Mouse (Mus musculus): ENCODE measurements at regions not wholly inside any gene's neighbourhood (a gene's known extent, or its start where the extent isn't known, plus 50 kb on each side); places are given as distances from the start of the nearest gene placed in this dataset.

DNA sequence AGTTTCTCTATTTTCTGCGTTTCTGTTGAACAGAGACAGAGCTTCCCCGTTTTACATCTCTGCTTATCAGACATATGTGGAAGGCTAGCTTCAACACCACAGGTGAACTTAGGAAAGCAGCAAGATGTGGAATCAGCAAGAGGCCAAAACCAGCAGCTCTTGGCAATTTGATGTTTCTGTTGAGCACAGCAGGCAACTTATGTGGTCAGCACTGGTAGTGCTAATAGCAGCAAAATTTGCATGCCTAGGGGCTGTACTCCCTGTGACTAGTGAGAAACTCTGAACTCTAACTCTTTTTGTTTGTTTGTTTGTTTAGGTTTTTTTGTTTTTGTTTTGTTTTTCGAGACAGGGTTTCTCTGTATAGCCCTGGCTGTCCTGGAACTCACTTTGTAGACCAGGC, 289.5 kb upstream of the Tet2 start:
- no peak for DNase-seq (ENCODE audit: low spot score in 2 of 2)

DNA sequence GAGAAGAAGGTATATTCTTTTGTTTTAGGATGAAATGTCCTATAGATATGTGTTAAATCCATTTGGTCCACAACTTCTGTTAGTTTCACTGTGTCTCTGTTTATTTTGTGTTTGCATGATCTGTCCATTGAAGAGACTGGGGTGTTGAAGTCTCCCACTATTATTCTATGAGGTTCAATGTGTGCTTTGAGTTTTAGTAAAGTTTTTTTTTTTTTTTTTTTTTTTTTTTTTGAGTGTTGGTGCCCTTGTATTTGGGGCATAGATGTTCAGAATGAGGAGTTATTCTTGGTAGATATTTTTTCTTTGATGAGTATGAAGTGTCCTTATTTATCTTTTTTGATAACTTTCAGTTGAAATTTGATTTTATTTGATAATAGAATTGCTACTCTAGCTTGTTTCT, 301.4 kb upstream of the Tet2 start:
- DNase-seq (ENCODE audit: low spot score in 2 of 2): no peak

DNA sequence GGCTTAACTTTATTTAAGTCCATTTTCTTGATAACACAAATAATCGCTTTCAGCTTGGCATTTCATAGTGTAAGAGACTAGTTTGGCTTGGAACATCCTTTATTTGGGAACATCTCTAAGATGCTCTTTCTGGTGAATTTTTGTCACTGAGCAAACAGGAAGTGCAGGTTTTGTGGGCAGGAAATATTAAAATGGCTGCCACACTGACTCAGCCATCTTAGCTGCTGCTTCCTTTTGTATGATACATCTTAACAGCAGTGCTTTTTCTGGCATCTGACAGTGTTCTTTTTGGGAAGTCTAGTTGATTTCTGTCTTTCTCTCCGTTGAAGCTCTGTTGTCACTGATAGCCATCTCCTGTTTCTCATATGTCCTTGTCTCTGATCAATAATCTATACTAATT, 329.4 kb upstream of the Tet2 start:
- no peak for DNase-seq (ENCODE audit: low spot score in 2 of 2)

DNA sequence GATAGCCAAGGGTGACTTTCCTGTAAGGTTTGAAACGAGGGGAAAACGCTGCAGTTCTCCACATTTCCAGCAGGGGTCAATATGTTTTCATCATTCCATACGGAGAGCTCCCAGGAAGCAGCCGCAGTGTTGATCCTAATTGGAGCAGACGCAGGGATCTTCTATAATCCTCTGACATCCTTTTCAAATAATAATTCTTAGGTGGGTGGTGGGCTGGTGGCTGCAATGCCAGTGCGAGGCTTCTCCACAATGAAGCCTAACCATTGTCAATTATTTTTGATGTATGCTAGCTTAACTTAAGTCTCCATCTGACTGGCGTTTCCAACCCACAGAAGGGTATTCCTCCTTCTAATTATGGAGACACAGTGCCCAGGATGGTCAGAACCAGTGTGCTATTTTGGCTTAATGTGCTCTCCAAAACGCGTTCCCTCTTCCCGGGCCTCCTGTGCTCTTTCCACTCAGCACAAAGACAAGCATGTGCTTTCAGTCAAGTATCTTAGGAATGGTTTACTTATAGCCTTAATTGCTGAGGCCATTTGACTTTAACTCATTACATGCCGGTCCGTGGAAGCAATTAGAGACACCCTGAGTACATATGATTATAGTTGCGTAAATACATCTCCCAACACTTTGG, 331.6 kb upstream of the Tet2 start:
- peak; percentile 60 to 63 for DNase-seq (ENCODE audit: low spot score in 2 of 2)

DNA sequence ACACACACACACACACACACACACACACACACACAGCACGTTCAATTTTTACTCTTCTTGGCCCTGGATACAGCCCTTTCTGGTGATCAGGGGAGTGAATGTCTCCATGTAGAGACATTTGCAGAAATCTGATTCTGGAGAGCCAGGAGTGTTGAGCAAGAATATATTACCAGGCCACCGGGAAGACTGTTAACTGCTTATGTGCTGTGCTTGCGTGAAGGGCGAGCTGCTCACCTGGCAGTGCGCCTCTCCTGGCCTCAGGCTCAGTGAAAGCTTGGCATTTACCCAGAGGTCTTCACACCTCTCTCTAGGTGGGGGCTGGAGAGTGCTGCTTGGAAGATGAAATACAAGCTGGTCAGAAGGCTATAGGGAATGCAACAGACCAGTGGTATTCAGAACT, 332.4 kb upstream of the Tet2 start:
- DNase-seq (ENCODE audit: low spot score in 2 of 2): no peak

DNA sequence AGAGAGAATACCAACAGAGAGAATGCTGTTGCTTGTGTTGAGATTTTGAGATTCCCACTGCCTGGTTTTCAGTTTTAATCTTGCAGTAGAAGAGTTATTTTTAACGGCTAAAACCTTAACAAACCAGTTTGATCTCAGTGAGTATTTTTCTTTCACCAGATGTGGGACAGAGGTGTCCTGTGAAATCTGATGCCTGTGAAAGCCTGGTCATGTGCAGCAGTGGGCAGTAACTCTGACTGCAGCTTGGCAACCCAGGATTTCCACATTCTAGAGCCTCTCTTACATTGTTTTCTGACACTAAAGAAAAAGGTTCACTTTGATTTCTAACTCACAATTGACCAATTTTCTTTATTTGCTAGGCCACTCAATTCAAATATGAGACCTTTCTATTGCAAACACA, 335.7 kb upstream of the Tet2 start:
- no peak for DNase-seq (ENCODE audit: low spot score in 2 of 2)

DNA sequence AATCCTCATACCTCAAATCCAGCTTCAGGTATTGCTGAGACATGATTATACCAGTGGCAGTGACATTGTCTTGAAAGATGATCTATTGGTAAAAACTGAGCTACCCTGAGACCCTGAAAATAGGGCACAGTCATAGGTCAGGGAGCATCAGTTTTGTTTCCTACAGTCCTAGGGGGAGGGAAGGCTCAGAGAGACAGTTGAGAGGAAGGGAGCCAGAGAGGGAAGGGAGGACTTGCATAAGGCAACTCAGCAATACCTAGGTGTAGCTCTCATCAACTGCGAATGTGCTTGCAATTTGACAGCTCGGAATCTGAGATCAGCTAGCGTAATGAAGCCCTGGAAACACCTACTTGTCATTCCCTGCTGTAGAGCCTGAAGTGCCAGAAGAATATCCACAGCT, 334.4 kb upstream of the Cxxc4 start:
- no peak for DNase-seq (ENCODE audit: low spot score in 2 of 2)

DNA sequence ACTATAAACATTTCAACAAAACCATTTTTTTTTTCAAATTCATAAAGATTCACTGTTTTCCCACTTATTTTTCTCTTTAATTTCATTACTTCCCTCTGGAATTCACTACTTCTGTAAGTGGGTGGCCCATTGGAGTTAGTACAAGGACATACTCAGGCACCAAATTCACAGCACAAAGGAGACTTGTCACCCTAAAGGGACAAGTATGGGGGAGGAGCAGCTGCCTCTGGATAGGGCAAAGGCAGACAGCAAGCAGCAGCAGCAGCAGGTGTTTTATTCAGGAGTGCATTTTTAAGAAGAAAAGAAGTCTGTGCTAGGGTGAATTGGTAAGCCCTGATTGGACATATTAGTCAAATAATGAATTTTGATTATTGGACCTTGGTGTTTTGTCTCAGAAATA, 314.1 kb upstream of the Cxxc4 start:
- no peak for DNase-seq (ENCODE audit: low spot score in 2 of 2)

DNA sequence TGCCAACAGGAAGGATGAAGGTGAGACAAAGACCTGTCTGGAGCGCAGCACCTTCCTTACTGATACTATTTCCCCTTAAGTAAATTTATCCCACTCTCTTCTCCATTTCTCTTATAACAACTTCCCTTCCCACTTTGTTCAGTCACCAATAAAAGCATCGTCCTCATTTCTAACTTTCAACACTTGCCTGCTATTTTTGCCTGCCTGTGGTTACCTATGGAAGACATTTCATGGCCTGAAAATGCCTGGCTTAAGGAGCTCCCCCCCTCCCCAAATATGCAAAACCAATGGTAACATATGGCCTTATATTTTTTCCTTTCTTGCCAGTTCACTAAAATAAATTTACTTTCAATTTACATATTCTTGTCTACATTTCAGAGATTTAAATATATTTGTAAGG, 271.0 kb upstream of the Cxxc4 start:
- peak in 1 of 2 experiments; percentile 3 for DNase-seq (ENCODE audit: low spot score in 2 of 2)

DNA sequence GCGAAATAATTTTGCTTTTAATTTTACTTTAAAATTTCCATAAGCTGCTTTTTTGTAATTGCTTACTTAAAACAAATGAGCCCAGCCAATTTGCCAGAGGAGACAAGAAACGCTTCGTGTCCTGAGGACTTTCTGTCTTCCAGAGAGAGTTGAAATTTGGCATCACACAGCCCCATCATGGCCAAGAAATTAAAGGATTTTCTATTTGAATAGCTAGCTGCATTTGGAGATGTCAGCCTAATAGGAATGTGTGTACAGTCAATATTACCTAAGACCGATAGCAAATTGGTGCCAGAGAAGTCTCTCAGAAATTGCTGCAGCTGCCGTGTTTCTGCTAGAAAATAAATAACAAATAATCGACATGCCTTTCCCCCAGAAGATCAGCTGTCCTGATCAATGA, 268.1 kb upstream of the Cxxc4 start:
- no peak for DNase-seq (ENCODE audit: low spot score in 2 of 2)

DNA sequence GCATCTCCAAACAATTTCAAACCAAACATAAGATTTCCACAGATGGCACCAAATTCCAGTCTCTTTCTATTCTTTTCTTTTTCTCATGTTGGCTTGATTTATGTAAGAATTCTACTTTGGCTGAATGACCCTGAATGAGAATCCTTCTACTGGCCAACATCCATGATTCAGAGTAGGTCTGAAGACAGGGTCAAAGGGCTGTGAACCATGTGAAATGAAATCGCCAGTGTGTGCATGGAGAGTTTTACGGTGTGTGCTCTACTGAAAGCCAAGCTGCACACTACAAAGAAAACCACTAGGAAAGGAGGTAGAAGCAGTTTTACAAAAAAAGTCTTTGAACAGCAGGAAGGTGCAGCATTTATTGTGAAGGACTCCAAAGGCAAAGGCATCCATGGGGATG, 263.5 kb upstream of the Cxxc4 start:
- no peak for DNase-seq (ENCODE audit: low spot score in 2 of 2)

DNA sequence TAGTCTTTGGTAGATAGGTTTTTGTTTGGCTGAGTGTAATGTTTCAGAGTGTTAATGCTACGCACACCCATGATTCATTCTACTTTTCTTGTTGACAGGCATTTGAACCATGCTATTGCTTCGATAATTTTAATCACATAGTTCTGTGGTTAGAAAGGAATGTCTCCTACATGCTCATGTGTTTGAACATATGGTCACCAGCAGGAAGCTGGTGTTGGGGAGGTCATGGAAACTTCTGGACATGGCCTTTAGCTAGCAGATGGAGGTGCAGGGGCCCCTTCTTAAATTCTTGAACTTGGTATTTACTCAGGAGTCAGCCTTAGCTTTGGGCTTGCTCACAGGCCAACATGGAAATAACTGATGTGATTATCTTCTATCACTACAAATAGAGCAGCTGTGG, 248.6 kb upstream of the Cxxc4 start:
- no peak for DNase-seq (ENCODE audit: low spot score in 2 of 2)

DNA sequence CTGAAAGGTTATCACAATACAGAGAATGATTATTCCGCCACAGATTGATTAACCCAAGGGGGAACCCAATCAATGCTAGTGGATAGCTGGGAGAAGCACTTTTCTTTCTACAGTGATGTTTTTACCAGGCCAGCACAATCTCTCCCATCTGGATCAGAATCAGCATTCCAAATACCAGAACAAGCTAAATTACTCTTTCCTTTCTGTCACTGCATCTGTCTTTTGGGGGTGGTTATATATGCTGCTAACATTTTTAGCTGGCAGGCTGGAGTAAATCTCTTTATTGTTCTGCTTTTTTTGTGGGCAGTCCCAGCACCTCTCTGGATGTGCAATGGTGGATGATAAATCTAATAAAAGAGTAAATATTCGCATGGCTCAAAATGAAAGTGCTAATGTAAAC, 242.3 kb upstream of the Cxxc4 start:
- peak in 1 of 2 experiments; percentile 6 for DNase-seq (ENCODE audit: low spot score in 2 of 2)

DNA sequence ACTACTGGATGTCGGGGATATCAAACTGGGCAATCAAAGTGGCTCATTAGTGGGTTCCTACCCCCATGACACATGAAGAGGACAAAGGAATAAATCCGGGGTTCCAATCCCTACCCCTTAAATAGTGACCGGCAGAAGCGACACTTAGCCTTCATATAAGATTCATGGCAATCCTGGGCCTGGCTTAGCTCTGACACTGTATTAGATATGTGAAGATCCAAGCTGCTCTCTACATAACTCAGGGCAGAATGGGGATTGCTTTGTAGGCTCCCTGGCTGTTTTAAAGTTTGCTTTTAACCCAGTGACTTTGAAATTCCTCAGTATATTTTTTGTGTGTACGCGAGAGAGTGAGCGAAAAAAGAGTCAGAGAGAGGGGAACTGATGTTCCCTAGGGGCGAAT, 236.3 kb upstream of the Cxxc4 start:
- DNase-seq (ENCODE audit: low spot score in 2 of 2): no peak

DNA sequence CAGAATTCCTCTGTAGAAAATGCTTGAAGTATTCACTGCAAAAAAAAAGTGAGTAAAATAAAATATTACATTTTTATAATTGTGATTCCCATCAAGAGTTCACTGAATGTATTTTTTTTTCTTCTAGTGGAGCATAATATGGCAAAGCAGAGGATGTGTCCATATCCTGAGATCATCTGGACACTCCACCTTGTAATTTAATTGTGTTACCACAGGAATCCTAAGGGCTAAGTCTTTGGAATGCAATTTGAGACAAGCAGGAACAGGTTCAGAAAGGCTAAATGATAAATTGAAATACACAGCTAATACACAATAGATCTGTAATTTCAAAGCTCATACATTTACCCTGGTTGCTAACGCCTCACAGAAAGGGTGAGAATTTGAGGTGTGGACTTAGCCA, 235.7 kb upstream of the Cxxc4 start:
- no peak for DNase-seq (ENCODE audit: low spot score in 2 of 2)

DNA sequence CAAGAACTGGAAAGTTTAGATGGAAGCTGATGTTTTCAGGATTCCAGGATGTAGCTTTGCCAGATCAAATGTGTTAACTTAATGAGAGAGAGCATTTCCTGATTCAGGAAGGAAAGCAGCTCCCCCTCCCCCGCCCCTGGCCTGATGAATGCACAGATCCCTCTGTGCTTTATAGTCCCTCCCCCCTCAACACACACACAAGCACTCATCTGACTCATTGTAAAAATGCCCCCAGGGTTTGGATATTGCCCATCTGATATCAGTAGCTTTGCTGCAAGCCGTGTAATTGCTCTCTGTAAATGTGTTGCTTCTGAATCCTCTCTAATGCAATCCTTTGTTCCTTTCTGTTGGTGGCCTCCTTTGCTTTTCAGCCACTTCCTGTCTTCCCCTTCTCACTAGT, 221.5 kb upstream of the Cxxc4 start:
- no peak for DNase-seq (ENCODE audit: low spot score in 2 of 2)

DNA sequence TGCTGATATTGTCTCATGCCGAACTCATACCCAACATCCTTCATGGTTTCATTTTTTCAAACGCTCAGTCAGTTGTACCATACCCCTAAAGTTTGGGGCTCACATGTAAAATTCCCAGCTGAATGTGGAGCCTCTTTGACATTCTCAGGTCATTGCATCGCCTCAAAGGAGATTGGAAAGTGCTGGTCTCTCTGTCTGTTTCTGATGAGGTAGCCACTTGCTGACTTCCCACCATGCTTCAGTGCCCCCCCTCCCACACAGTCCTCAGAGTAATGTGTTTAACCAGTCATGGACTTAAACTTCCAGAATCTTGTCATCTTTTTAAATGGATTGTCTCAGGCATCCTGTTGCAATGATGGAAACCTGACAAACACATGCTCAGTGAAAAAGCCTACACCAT, 220.9 kb upstream of the Cxxc4 start:
- DNase-seq (ENCODE audit: low spot score in 2 of 2): no peak

DNA sequence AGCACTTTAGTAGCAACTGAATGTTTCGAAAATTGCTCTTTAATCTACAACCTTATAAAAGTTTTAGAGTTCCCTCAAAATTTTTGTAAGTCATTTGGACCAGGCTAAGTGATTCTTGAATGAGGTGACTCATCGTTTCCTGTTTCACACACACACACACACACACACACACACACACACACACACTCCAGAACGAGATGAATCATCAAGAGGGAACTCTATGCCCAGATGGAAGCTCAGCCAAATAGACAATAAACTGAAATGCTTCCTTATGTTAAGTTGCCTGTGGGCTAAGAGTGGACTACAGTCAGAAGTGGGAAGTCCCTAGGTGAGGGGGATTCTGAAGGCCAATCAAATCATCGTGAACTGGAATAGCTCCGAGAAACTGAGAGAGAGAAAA, 202.4 kb upstream of the Cxxc4 start:
- peak; percentile 29 to 49 for DNase-seq (ENCODE audit: low spot score in 2 of 2)

DNA sequence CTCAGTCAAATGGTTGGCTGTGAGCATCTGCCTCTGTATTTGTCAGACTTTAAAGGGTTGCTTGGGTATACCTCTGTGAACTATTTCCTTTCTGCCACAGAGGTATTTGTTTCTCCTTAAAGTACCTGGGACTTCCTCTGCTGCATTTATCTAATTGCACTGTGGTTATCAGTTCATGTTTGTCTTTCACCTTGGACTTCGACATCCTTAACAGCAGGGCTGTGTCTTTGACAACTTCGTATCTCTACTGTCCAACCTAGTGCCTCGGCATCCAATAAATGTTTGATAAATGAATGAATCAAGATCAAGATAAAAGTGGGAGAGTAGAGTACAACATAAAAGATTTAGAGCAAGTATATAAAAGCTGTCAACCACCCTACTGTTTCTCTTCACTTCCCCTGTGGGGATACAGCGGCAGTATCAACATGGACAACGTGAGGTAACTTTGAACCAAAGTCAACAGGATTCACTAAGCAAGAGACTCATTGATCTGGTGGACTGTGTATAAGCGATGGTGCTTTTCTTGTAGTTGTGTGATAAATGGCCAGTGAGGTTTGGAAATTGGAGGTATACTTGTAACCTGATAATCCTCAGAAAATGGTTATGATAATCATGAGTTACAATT, 199.9 kb upstream of the Cxxc4 start:
- DNase-seq (ENCODE audit: low spot score in 2 of 2): no peak

DNA sequence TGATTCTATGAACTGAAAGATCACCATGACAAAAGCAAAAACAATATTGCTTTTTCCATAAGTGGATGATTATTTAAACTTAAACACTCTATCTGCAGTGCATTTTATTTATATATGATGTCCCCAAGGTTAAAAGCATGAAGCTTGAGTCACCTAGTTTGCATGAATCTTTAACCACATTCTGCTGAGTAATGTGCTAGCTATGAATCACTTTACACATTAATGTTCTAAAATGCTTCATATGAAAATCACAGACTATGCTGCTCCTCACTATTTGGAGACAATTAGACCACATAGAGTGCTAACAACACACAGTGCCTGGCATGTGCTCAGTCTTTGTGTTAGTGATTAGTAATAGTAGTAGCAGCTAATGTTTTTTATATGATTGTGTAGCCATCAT, 185.6 kb upstream of the Cxxc4 start:
- DNase-seq (ENCODE audit: low spot score in 2 of 2): no peak

DNA sequence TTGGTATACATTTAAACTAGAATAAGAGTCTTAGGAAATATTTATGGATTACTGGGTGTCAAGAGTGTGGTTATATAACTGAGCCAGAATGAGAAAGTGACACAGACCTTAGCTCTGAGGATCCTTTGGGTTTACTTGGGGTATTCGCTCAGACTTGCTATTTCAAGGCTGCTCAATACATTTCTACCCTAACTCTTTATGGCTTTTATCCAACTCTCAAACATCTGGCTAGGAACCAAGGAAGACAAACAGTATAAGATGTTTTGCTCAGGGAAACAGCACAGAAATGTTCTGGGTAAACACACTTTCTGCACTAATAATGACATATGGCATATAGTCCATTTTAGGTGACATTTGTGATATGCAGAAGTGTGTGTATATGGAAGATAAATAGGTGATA, 153.8 kb upstream of the Cxxc4 start:
- DNase-seq (ENCODE audit: low spot score in 2 of 2): no peak

DNA sequence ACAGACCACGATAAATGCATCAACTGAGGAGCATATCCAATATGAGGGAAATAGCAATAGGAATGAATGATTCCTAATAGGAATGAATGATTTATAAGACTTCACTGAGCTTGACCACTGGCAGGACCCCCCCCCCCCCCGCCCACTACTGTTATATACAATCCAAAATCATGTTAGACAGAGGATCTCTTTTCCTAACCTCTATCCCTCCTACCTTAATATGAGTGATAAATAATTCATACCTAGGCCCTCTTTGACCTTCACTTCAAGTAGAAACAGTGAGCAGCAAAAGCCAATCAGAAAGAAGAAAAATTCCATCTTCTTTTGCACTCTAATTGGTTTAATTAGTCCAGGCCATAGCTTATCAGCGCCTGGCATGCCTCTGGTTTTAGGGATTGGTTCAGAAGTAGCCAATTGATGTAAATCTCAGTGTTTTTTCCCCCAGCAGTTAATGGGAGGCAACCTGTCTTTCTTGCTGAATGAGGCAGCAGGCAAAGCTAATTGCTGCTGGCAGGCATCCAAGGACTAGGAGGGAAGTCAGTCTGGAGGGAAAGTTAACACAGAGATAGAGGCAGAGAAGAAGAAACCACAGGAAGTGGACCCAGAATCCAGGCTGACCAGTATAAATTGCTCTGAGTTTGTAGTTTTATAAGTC, 136.7 kb upstream of the Cxxc4 start:
- peak in 1 of 2 experiments; percentile 2 for DNase-seq (ENCODE audit: low spot score in 2 of 2)

DNA sequence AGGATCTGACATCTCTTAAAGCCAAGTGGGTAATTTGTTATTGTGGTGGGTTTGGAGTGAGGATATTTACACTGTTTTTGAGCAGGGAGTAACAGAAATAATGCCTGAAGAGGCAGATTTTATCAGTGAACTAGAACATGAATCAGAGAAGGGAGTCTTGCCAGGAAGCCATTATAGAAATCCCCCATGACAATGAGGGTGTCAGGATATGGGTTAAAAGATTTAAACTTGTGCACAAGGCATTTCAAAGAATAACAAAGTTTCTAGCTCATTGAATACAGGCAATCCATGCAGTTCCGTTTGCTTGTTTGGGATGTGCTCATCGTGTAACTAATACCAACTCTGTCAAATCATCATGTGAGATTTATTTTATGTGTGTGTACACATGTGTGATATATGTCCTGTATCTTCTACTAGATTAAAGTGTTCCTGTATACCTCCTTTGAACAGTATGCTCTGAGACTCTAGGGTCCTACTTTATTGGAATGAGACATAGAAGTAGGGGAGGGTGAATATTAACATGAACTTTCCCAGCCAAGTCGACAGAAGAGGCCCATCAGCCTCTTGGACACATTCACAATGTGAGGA, 134.0 kb upstream of the Cxxc4 start:
- DNase-seq (ENCODE audit: low spot score in 2 of 2): no peak
